Mouse (Mus musculus) heart, adult 2 months (tissue): ENCODE measurements at regions not wholly inside any gene's neighbourhood (a gene's known extent, or its start where the extent isn't known, plus 50 kb on each side); places are given as distances from the start of the nearest gene placed in this dataset.

Source experiments
- DNase-seq, 2 experiments: peaks; one replicate each; pipeline ENCODE4 v3.0.0; 2021
- H3K27ac ChIP-seq: fragments of 200-600 bp; 2 replicates; pipeline ENCODE4 v1.8.1; 2022
- H3K27me3 ChIP-seq: fragments of 200-500 bp; 2 replicates; pipeline ENCODE4 v1.6.1; 2012; ENCODE audit warnings: mild to moderate bottlenecking, low read length, inconsistent platforms, mixed read lengths; ENCODE audit not compliant: control insufficient read depth, insufficient read depth
- H3K36me3 ChIP-seq: fragments of 200-500 bp; 2 replicates; pipeline ENCODE4 v1.6.1; 2012; ENCODE audit warnings: low read length, inconsistent platforms; ENCODE audit not compliant: control insufficient read depth, insufficient read depth
- H3K4me1 ChIP-seq: fragments of 200-500 bp; 2 replicates; pipeline ENCODE4 v1.6.1; 2011; ENCODE audit warnings: low read length; ENCODE audit not compliant: control insufficient read depth, insufficient read depth
- H3K4me3 ChIP-seq: fragments of 200-600 bp; 2 replicates; pipeline ENCODE4 v1.8.1; 2022
- H3K79me2 ChIP-seq: fragments of 200-500 bp; replicated peaks from 2 replicates; pipeline ENCODE4 v1.6.1; 2012; ENCODE audit warnings: mild to moderate bottlenecking, inconsistent platforms, low read length, moderate library complexity, mixed read lengths; ENCODE audit not compliant: control insufficient read depth, insufficient read depth
- H3K9ac ChIP-seq: fragments of 200-500 bp; 2 replicates; pipeline ENCODE4 v1.6.1; 2012; ENCODE audit warnings: low read depth, mild to moderate bottlenecking, control low read depth, inconsistent platforms, low read length, mixed read lengths
- CTCF ChIP-seq: fragments of 200-600 bp; IDR thresholded peaks from 2 replicates; pipeline ENCODE4 v1.8.1; 2022; ENCODE audit warnings: antibody characterized with exemption, mild to moderate bottlenecking, moderate library complexity
- EP300 ChIP-seq: fragments of 200-500 bp; IDR thresholded peaks from 2 replicates; pipeline ENCODE4 v1.6.1; 2011; ENCODE audit warnings: low read depth, low read length, control low read depth; ENCODE audit not compliant: insufficient read depth
- POLR2A ChIP-seq: fragments of 200-500 bp; IDR thresholded peaks from 2 replicates; pipeline ENCODE4 v1.6.1; 2011; ENCODE audit warnings: mild to moderate bottlenecking, low read depth, low read length, control low read depth; ENCODE audit not compliant: insufficient read depth
- WGBS: fragments of 180-500 bp; shearing (Covaris S2); methylation state at CpG from one replicate; pipeline ENCODE4 v1.1.7; 2018; 5-methylcytosine and 5-hydroxymethylcytosine counted together
- intact Hi-C: fragments of 180-260 bp; cut with DNase I; formaldehyde crosslinking; loops from one replicate; pipeline ENCODE4 v1.15.1; 2025

DNA sequence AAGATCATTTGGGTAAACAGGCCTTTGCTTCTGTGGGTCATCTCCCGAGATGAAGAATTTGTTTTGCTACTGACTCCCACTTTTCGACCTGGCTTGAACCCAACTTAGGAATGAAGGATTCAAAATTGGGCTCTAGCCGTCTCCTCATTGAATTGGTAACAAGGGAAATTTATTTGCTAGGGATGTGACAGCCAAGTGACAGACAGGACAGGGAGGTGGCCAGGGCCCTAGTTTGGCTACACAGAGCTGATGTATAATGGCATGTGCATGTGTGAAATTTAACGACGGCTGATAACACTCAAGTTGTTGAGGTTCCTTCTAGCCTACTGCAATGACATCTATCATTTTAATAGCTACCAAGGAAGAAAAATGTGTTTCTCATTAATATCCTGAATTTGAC lies 268.7 kb downstream of the Nedd1 start:
- no peak for DNase-seq
- Histone ChIP-seq H3K4me1 (no peaks in the 10 kb centered on the region), H3K27me3 (no peaks in the 10 kb centered on the region), H3K9ac (no peak overlapping the region), H3K79me2 (no peaks in the 10 kb centered on the region), H3K36me3 (no peaks in the 10 kb centered on the region), H3K4me3 (no peak overlapping the region), H3K27ac (no peak overlapping the region)
- intact Hi-C loops = no loop called here
- TF ChIP-seq POLR2A (no peak), EP300 (no peak), CTCF (no peak)
- WGBS = 74% methylated on average over 5 of the region's 5 CpGs

DNA sequence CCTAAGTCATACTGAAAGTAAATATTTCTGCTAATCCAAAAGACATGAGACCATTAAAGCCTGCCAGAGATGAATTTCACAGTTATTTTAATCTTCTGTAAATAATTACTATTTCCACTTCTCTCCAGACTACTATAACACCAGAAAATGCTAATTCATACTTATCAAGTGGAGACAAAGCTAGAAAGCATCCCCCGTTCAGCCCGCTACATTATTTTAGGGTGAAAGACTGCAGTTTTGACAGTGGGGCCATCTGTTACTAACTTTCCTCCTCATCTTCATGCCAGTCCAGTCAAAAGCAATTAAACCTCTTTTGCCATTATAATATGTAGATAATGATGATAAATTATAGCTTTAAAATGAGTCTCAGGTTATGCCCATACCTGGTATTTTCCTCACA lies 276.3 kb downstream of the Nedd1 start:
- Histone ChIP-seq H3K27ac (no peak overlapping the region), H3K79me2 (no peaks in the 10 kb centered on the region), H3K27me3 (no peaks in the 10 kb centered on the region), H3K9ac (no peak overlapping the region), H3K4me3 (no peak overlapping the region), H3K36me3 (no peaks in the 10 kb centered on the region), H3K4me1 (no peaks in the 10 kb centered on the region)
- WGBS = 93% methylated on average over 2 of the region's 2 CpGs
- no peak for DNase-seq
- intact Hi-C loops = no loop called here
- TF ChIP-seq EP300 (no peak), CTCF (no peak), POLR2A (no peak)

DNA sequence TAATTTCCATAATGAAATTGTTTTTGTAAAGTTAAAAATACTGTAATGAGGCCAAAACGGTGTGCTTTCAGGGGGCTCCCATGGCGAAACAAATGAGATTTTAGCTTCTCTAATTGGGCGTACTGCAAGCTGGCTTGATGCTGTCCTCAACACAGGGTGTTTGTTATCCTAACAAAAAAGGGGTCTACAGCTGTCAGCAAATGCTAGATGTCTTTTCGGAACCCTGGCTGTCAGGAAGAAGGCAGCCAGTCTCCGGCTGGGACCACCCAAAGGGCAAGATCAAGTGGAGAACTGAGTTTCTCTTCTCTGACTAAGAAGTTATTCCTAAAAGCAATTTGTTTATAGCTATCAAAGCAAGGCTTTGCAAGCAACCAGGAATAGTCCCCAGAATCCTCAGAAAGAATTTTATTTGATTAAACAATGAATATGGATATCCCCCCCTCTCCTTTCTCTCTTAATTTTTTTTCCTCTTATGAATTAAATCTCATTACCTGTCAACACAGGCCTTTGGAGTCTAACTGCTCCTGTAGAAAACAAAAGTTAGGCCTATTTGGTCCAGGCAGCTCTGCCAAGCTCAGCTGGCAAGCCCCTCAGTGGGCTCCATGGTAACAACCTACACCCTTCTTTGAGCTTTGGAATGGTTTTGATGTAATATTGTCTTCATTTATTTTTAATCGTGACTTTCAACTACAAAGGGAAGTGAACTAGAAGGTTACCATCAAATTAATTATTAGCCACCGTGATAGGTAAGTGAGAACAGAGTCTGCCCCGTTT lies 283.4 kb downstream of the Nedd1 start:
- H3K27me3 ChIP-seq = no peaks in the 10 kb centered on the region
- intact Hi-C loops = no loop called here
- no peaks in the 10 kb centered on the region for H3K4me1 ChIP-seq
- H3K27ac ChIP-seq = no peak overlapping the region
- no peaks in the 10 kb centered on the region for H3K36me3 ChIP-seq
- no peak overlapping the region for H3K9ac ChIP-seq
- TF ChIP-seq POLR2A (no peak), CTCF (no peak), EP300 (no peak)
- H3K79me2 ChIP-seq = no peaks in the 10 kb centered on the region
- 64% methylated on average over 8 of the region's 8 CpGs for WGBS
- DNase-seq = no peak
- H3K4me3 ChIP-seq = no peak overlapping the region

DNA sequence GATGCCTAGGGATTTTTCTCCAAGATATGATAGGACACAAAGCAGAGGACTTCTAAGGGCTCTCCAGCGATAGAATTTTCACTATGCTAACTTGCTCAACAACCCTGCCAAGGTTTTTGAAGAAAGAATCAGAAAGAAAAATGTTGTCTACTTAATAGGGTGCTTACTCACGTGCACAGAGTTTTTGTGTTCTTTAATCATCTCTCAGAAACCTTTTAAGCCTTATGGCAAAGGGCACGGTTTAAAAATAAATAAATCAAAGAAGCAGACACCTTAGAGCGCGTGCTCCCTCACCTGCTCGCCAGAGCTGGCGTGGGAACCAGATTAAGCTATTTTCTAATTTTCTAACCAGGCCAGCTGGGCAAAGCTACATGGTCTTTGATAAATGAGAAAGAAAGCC lies 293.0 kb downstream of the Nedd1 start:
- 79% methylated on average over 7 of the region's 7 CpGs for WGBS
- Histone ChIP-seq H3K4me3 (no peak overlapping the region), H3K9ac (no peak overlapping the region), H3K27me3 (no peaks in the 10 kb centered on the region), H3K27ac (no peak overlapping the region), H3K79me2 (no peaks in the 10 kb centered on the region), H3K36me3 (no peaks in the 10 kb centered on the region), H3K4me1 (no peaks in the 10 kb centered on the region)
- intact Hi-C loops = no loop called here
- DNase-seq = no peak
- TF ChIP-seq EP300 (no peak), CTCF (no peak), POLR2A (no peak)

DNA sequence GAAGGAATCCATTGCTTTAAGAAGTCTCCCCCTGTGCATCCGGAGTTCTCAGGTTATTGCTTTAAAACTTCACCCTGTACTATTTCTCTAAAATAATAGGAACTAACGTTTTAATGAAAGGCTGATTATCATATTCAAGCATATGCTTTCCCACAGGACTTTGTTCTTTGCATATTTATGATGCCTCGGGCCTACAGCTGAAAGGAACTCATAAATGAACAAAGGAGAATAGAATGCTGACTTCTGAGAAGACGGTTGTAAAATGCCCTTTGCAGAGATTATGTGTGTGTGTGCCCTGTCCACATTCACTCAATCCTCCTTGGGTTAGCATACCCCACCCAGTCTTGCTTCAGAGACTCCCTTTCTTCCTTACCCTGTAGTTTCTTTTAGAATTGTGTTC lies 294.2 kb downstream of the Nedd1 start:
- no peak overlapping the region for H3K27ac ChIP-seq
- H3K9ac ChIP-seq = no peak overlapping the region
- no peaks in the 10 kb centered on the region for H3K36me3 ChIP-seq
- TF ChIP-seq EP300 (no peak), CTCF (no peak), POLR2A (no peak)
- no peak overlapping the region for H3K4me3 ChIP-seq
- H3K4me1 ChIP-seq = no peaks in the 10 kb centered on the region
- WGBS = 64% methylated on average over 4 of the region's 4 CpGs
- intact Hi-C loops = no loop called here
- no peaks in the 10 kb centered on the region for H3K79me2 ChIP-seq
- no peak for DNase-seq
- H3K27me3 ChIP-seq = no peaks in the 10 kb centered on the region

DNA sequence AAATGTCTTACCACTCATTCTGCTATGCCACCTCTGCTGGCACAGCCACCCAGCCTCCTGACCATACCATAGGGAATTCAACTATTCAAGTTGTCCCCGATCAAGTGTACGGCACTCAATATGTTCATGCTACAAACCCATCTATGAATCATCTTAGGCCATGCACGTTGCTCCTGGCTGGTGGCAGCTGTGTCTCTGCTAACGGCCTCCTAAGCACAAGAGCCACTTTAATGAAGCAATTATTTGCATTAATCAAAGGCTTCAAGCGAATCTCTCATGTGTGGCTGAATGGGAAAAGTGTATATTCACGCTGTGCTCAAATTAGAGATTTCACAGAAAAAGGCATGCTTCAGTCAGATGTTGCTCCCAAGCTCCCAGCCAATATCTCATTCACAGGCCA lies 295.8 kb downstream of the Nedd1 start:
- Histone ChIP-seq H3K79me2 (no peaks in the 10 kb centered on the region), H3K27me3 (no peaks in the 10 kb centered on the region), H3K9ac (no peak overlapping the region), H3K27ac (no peak overlapping the region), H3K36me3 (no peaks in the 10 kb centered on the region), H3K4me1 (no peaks in the 10 kb centered on the region), H3K4me3 (no peak overlapping the region)
- 87% methylated on average over 6 of the region's 6 CpGs for WGBS
- intact Hi-C loops = no loop called here
- no peak for DNase-seq
- TF ChIP-seq CTCF (no peak), POLR2A (no peak), EP300 (no peak)
